Mouse (Mus musculus) spleen, adult 2 months (tissue): ENCODE measurements at regions not wholly inside any gene's neighbourhood (a gene's known extent, or its start where the extent isn't known, plus 50 kb on each side); places are given as distances from the start of the nearest gene placed in this dataset.

Experiments
- CTCF ChIP-seq: fragments of 200-500 bp; IDR thresholded peaks from 2 replicates; pipeline ENCODE4 v1.5.1; 2011; ENCODE audit warnings: mild to moderate bottlenecking, inconsistent platforms; ENCODE audit not compliant: insufficient read depth, insufficient read length, insufficient replicate concordance; ENCODE audit errors: extremely low read depth
- POLR2A ChIP-seq: fragments of 200-500 bp; IDR thresholded peaks from 2 replicates; pipeline ENCODE4 v1.6.1; 2011; ENCODE audit warnings: low read depth, low read length, inconsistent platforms

GRCm38 (mm10) chr3:38257843-38258290 lies 226.8 kb downstream of the Ankrd50 start:
- TF ChIP-seq POLR2A (no peak), CTCF (no peak)
